Mouse (Mus musculus) neural tube, embryonic 13.5 days (tissue): Measurements from ENCODE around the gene Nup107. TPM values are rescaled to one million over a fixed set of nuclear protein-coding genes. Genes with fewer than 3 reads are reported as not detected.

Experiments used
- ATAC-seq: fragments of 200-750 bp; cut with Nextera tagmentation; 2 replicates; pipeline ENCODE4 v1.8.0; 2017; ENCODE audit warnings: low read depth, mild to moderate bottlenecking, moderate TSS enrichment, moderate library complexity
- H3K27ac ChIP-seq: fragments of 300-500 bp; sonication (generic); replicated peaks from 2 replicates; pipeline ENCODE4 v1.5.1; 2015; ENCODE audit warnings: moderate library complexity, mild to moderate bottlenecking, inconsistent platforms
- H3K27me3 ChIP-seq: fragments of 300-500 bp; sonication (generic); 2 replicates; pipeline ENCODE4 v1.6.1; 2015; ENCODE audit warnings: mild to moderate bottlenecking, inconsistent platforms
- H3K36me3 ChIP-seq: fragments of 300-500 bp; sonication (generic); 2 replicates; pipeline ENCODE4 v1.6.1; 2015; ENCODE audit warnings: mild to moderate bottlenecking, inconsistent platforms
- H3K4me1 ChIP-seq: fragments of 300-500 bp; sonication (generic); replicated peaks from 2 replicates; pipeline ENCODE4 v1.6.1; 2015; ENCODE audit warnings: inconsistent platforms
- H3K4me2 ChIP-seq: fragments of 300-500 bp; sonication (generic); 2 replicates; pipeline ENCODE4 v1.6.1; 2015; ENCODE audit warnings: inconsistent platforms, mild to moderate bottlenecking, moderate library complexity
- H3K4me3 ChIP-seq: fragments of 300-500 bp; sonication (generic); 2 replicates; pipeline ENCODE4 v1.5.1; 2015; ENCODE audit warnings: mild to moderate bottlenecking, inconsistent platforms
- H3K9ac ChIP-seq: fragments of 300-500 bp; sonication (generic); 2 replicates; pipeline ENCODE4 v1.6.1; 2015; ENCODE audit warnings: moderate library complexity, mild to moderate bottlenecking, inconsistent platforms
- H3K9me3 ChIP-seq: fragments of 300-500 bp; sonication (generic); 2 replicates; pipeline ENCODE4 v1.6.1; 2016; ENCODE audit warnings: inconsistent platforms
- WGBS: fragments of 180-500 bp; shearing (Covaris S2); methylation state at CpG from one replicate; pipeline ENCODE4 v1.1.7; 2015; 5-methylcytosine and 5-hydroxymethylcytosine counted together
- polyA plus RNA-seq: library from polyadenylated mRNA; unstranded; fragments of >200 nt; fragmentation: Nextera tagmentation; extraction: Ambion mirVana; gene quantifications from 2 replicates; pipeline ENCODE4 v1.2.1, GENCODE M21; 2015

The Nup107 gene
- polyA plus RNA-seq, 1 experiment from 2014 or later: 36.3 TPM

- Histone ChIP-seq H3K4me2 (no peak overlapping the region), H3K27ac (no peak overlapping the region), H3K36me3 (peaks cover 90% of the 10 kb centered on the region), H3K9ac (no peak overlapping the region), H3K4me3 (no peak overlapping the region), H3K27me3 (no peaks in the 10 kb centered on the region), H3K4me1 (peaks cover 9% of the 10 kb centered on the region), H3K9me3 (no peaks in the 10 kb centered on the region)
- ATAC-seq: no peak
- WGBS: 93% methylated on average over 6 of the region's 6 CpGs
Observed at GRCm38 (mm10) chr10:117702024-117702833, 90.3 kb downstream of the Nup107 start.

GRCm38 (mm10) chr10:117701034-117701829 is 91.3 kb downstream of the Nup107 start:
- no peaks in the 10 kb centered on the region for H3K27me3 ChIP-seq
- no peak overlapping the region for H3K27ac ChIP-seq
- H3K4me3 ChIP-seq: no peak overlapping the region
- ATAC-seq: no peak
- WGBS: 94% methylated on average over 6 of the region's 6 CpGs
- peaks cover 91% of the 10 kb centered on the region for H3K36me3 ChIP-seq
- H3K9ac ChIP-seq: no peak overlapping the region
- no peaks in the 10 kb centered on the region for H3K4me1 ChIP-seq
- H3K4me2 ChIP-seq: no peak overlapping the region
- no peaks in the 10 kb centered on the region for H3K9me3 ChIP-seq

Other genes with a start within 250 kb of the Nup107 start
- 6.2 and 6.9 TPM in 2 replicates for gene Cpm, start 163.2 kb downstream of the Nup107 start, polyA plus RNA-seq
- 52.5 and 66.2 TPM in 2 replicates for gene Mdm2, start 81.9 kb downstream of the Nup107 start, polyA plus RNA-seq
- 30.6 and 32.0 TPM in 2 replicates for gene Slc35e3, start 46.3 kb downstream of the Nup107 start, polyA plus RNA-seq
- gene Rap1b, start 53.3 kb upstream of the Nup107 start, polyA plus RNA-seq: 165 and 177 TPM in 2 replicates